Mouse (Mus musculus) liver, embryonic 11.5 days (tissue): ENCODE measurements around the gene Rasl11b. TPM values are rescaled to one million over a fixed set of nuclear protein-coding genes. Genes with fewer than 3 reads are reported as not detected.
A peak's percentile ranks its signal among the peaks of the same experiment; 100 is the strongest.

Experiments
- ATAC-seq: fragments of 200-750 bp; cut with Nextera tagmentation; replicated peaks from 2 replicates; pipeline ENCODE4 v1.8.0; 2017; ENCODE audit warnings: moderate number of reproducible peaks, mild to moderate bottlenecking, moderate TSS enrichment, moderate library complexity; ENCODE audit not compliant: low FRiP score
- DNase-seq: peaks from one replicate; pipeline ENCODE4 v3.0.0-alpha.2; 2017; ENCODE audit warnings: low spot score
- H3K27ac ChIP-seq: fragments of 300-500 bp; sonication (generic); 2 replicates; pipeline ENCODE4 v1.5.1; 2014; ENCODE audit warnings: mild to moderate bottlenecking, low read depth, low read length, control low read depth
- H3K27me3 ChIP-seq: fragments of 300-500 bp; sonication (generic); replicated peaks from 2 replicates; pipeline ENCODE4 v1.6.1; 2014; ENCODE audit warnings: low read length, mixed read lengths; ENCODE audit not compliant: control insufficient read depth, insufficient read depth
- H3K36me3 ChIP-seq: fragments of 300-500 bp; sonication (generic); 2 replicates; pipeline ENCODE4 v1.6.1; 2014; ENCODE audit warnings: mild to moderate bottlenecking, low read length, moderate library complexity, mixed read lengths; ENCODE audit not compliant: control insufficient read depth, insufficient read depth
- H3K4me1 ChIP-seq: fragments of 300-500 bp; sonication (generic); replicated peaks from 2 replicates; pipeline ENCODE4 v1.6.1; 2014; ENCODE audit warnings: low read length, mixed read lengths; ENCODE audit not compliant: control insufficient read depth, insufficient read depth
- H3K4me2 ChIP-seq: fragments of 300-500 bp; sonication (generic); 2 replicates; pipeline ENCODE4 v1.6.1; 2014; ENCODE audit warnings: mild to moderate bottlenecking, control low read depth, moderate library complexity
- H3K4me3 ChIP-seq: fragments of 300-500 bp; sonication (generic); 2 replicates; pipeline ENCODE4 v1.5.1; 2014; ENCODE audit warnings: low read depth, low read length, control low read depth
- H3K9ac ChIP-seq: fragments of 300-500 bp; sonication (generic); 2 replicates; pipeline ENCODE4 v1.6.1; 2014; ENCODE audit warnings: low read depth, low read length, control low read depth
- H3K9me3 ChIP-seq: fragments of 300-500 bp; sonication (generic); 2 replicates; pipeline ENCODE4 v1.6.1; 2016; ENCODE audit warnings: low read length, inconsistent platforms, mixed read lengths; ENCODE audit not compliant: control insufficient read depth
- WGBS: fragments of 180-500 bp; shearing (Covaris S2); extraction: QIAGEN DNeasy Blood & Tissue Kit; methylation state at CpG from one replicate; pipeline ENCODE4 v1.1.7; 2014; 5-methylcytosine and 5-hydroxymethylcytosine counted together
- polyA plus RNA-seq: library from polyadenylated mRNA; unstranded; fragments of >200 nt; fragmentation: Nextera tagmentation; extraction: Ambion mirVana; gene quantifications from 2 replicates; pipeline ENCODE4 v1.2.1, GENCODE M21; 2014

Rasl11b gene
- polyA plus RNA-seq, 1 experiment from 2014 or later, result 14.7 TPM

- Histone ChIP-seq H3K27me3 (peaks cover 4% of the 10 kb centered on the region; the same call in 1 of the 2 replicates), H3K4me1 (peaks cover 13% of the 10 kb centered on the region), H3K4me3 (no peak overlapping the region), H3K9ac (no peak overlapping the region), H3K27ac (no peak overlapping the region), H3K9me3 (no peaks in the 10 kb centered on the region), H3K4me2 (no peak overlapping the region), H3K36me3 (no peaks in the 10 kb centered on the region)
- ATAC-seq, result no peak
- 86% methylated on average over 5 of the region's 5 CpGs for WGBS
- DNase-seq, result no peak
Measured at GRCm38 (mm10) chr5:74190911-74191310, 4.2 kb upstream of the Rasl11b start.

- peaks cover 4% of the 10 kb centered on the region; the same call in 1 of the 2 replicates for H3K27me3 ChIP-seq
- H3K9ac ChIP-seq, result no peak overlapping the region
- H3K36me3 ChIP-seq, result peaks cover 3% of the 10 kb centered on the region; the same call in 1 of the 2 replicates
- H3K4me2 ChIP-seq, result no peak overlapping the region
- H3K4me1 ChIP-seq, result peaks cover 23% of the 10 kb centered on the region
- no peaks in the 10 kb centered on the region for H3K9me3 ChIP-seq
- 48% methylated on average over 2 of the region's 2 CpGs for WGBS
- no peak overlapping the region for H3K4me3 ChIP-seq
- no peak for DNase-seq
- H3K27ac ChIP-seq, result no peak overlapping the region
- ATAC-seq, result no peak
Measured at GRCm38 (mm10) chr5:74193008-74193407, 2.1 kb upstream of the Rasl11b start.

GRCm38 (mm10) chr5:74193626-74194025 is 1.5 kb upstream of the Rasl11b start:
- WGBS, result 53% methylated on average over 7 of the region's 7 CpGs
- Histone ChIP-seq H3K4me2 (no peak overlapping the region), H3K4me3 (no peak overlapping the region), H3K4me1 (peaks cover 23% of the 10 kb centered on the region), H3K27me3 (peaks cover 4% of the 10 kb centered on the region; the same call in 1 of the 2 replicates), H3K9ac (no peak overlapping the region), H3K36me3 (peaks cover 5% of the 10 kb centered on the region; the same call in 1 of the 2 replicates), H3K9me3 (no peaks in the 10 kb centered on the region), H3K27ac (no peak overlapping the region)
- ATAC-seq (no peak), DNase-seq (no peak)

- Histone ChIP-seq H3K4me1 (peaks cover 23% of the 10 kb centered on the region), H3K9ac (peak overlapping the region; percentile 64), H3K4me2 (peak overlapping the region; percentile 99), H3K27ac (no peak overlapping the region), H3K4me3 (peak overlapping the region; percentile 88), H3K27me3 (peaks cover 4% of the 10 kb centered on the region; the same call in 1 of the 2 replicates), H3K9me3 (no peaks in the 10 kb centered on the region), H3K36me3 (peaks cover 5% of the 10 kb centered on the region; the same call in 1 of the 2 replicates)
- 31% methylated on average over 16 of the region's 16 CpGs for WGBS
- DNase-seq, result no peak
- no peak; the same call in 1 of the 2 replicates for ATAC-seq
Measured at GRCm38 (mm10) chr5:74194027-74194840, 852 bp upstream of the Rasl11b start.

- 5% methylated on average over 27 of the region's 27 CpGs for WGBS
- ATAC-seq (peak; percentile 4; the same call in 1 of the 2 replicates), DNase-seq (no peak)
- Histone ChIP-seq H3K4me1 (peaks cover 23% of the 10 kb centered on the region), H3K9ac (peak overlapping the region; percentile 86), H3K4me3 (peak overlapping the region; percentile 88), H3K27ac (peak overlapping the region; percentile 59), H3K27me3 (peaks cover 4% of the 10 kb centered on the region; the same call in 1 of the 2 replicates), H3K36me3 (peaks cover 5% of the 10 kb centered on the region; the same call in 1 of the 2 replicates), H3K4me2 (peak overlapping the region; percentile 99), H3K9me3 (no peaks in the 10 kb centered on the region)
Measured at GRCm38 (mm10) chr5:74195614-74196306, 674 bp downstream of the Rasl11b start.

GRCm38 (mm10) chr5:74196307-74196618 is 1.2 kb downstream of the Rasl11b start:
- no peak for ATAC-seq
- peaks cover 2% of the 10 kb centered on the region; the same call in 1 of the 2 replicates for H3K27me3 ChIP-seq
- H3K9me3 ChIP-seq, result no peaks in the 10 kb centered on the region
- H3K36me3 ChIP-seq, result peaks cover 5% of the 10 kb centered on the region; the same call in 1 of the 2 replicates
- H3K4me3 ChIP-seq, result peak overlapping the region; percentile 88
- WGBS, result 16% methylated on average over 4 of the region's 4 CpGs
- peak overlapping the region; percentile 99 for H3K4me2 ChIP-seq
- H3K27ac ChIP-seq, result no peak overlapping the region
- H3K9ac ChIP-seq, result peak overlapping the region; percentile 86; the same call in 1 of the 2 replicates
- no peak for DNase-seq
- H3K4me1 ChIP-seq, result peaks cover 23% of the 10 kb centered on the region

- Histone ChIP-seq H3K27ac (no peak overlapping the region), H3K9ac (no peak overlapping the region), H3K27me3 (no peaks in the 10 kb centered on the region), H3K9me3 (no peaks in the 10 kb centered on the region), H3K36me3 (peaks cover 5% of the 10 kb centered on the region; the same call in 1 of the 2 replicates), H3K4me2 (peak overlapping the region; percentile 99; the same call in 1 of the 2 replicates), H3K4me1 (peaks cover 23% of the 10 kb centered on the region), H3K4me3 (no peak overlapping the region)
- no peak for DNase-seq
- no peak for ATAC-seq
- 88% methylated on average over 22 of the region's 22 CpGs for WGBS
Measured at GRCm38 (mm10) chr5:74197541-74198330, 2.6 kb downstream of the Rasl11b start.

- Histone ChIP-seq H3K4me3 (no peak overlapping the region), H3K4me1 (peaks cover 22% of the 10 kb centered on the region), H3K36me3 (peaks cover 5% of the 10 kb centered on the region; the same call in 1 of the 2 replicates), H3K9ac (no peak overlapping the region), H3K4me2 (no peak overlapping the region), H3K9me3 (no peaks in the 10 kb centered on the region), H3K27ac (no peak overlapping the region), H3K27me3 (no peaks in the 10 kb centered on the region)
- WGBS, result 79% methylated on average over 11 of the region's 11 CpGs
- DNase-seq (no peak), ATAC-seq (no peak)
Measured at GRCm38 (mm10) chr5:74198446-74198845, 3.4 kb downstream of the Rasl11b start.
